Mouse (Mus musculus): ENCODE results near the gene 1810055G02Rik.
A peak's percentile ranks its signal among the peaks of the same experiment; 100 is the strongest.

1810055G02Rik gene

DNA sequence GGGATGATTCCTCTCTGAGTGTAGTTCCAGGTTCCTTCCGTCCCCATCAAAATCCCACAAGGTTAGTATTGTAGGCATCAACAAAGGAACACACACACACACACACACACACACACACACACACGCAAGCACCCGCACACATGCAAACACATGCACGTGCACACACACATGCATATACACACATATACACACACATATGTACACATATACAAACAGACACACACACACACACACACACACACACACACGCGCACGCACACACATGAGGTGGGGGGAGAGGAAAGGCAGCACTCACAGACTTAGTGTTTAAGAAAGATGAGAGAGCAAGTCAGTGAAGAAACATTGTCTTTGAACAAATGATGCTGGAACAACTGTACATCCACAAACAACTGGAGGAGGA is 35.3 kb downstream of the 1810055G02Rik start:
- no peak for ATAC-seq (ENCODE audit: low TSS enrichment)

DNA sequence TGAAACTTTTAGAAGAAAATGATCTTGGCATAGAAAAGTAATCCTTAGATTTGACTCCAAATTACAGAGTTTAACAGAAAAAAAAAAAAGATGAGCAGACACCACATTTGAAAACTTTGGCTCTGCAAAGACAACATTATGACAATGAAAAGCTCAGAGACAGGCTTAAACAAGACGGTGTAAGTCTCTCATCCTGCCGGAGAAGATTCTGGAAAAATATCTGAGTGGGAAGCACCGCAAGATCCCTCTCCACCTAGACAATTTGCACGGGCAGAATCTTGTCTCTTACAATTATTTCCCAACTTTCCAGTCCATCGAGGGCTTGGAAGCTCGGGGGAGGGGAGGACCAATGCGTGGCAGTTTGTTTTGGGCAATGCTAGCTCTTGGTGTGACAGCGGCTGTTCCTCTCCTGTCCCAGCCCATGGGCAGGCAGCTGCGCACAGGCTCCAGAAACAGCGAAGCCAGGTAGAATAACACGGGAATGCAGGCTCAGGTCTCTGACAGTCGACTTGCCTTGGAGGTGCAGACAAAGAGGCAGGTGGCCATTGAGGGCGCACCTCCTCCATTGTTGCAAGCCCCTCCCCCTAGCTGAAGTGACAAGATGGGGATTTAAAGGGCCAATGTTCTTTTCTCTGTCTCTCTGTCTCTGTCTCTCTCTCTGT is 35.9 kb downstream of the 1810055G02Rik start:
- peak; percentile 69; the same call in 1 of the 2 replicates for ATAC-seq (ENCODE audit: low TSS enrichment)

DNA sequence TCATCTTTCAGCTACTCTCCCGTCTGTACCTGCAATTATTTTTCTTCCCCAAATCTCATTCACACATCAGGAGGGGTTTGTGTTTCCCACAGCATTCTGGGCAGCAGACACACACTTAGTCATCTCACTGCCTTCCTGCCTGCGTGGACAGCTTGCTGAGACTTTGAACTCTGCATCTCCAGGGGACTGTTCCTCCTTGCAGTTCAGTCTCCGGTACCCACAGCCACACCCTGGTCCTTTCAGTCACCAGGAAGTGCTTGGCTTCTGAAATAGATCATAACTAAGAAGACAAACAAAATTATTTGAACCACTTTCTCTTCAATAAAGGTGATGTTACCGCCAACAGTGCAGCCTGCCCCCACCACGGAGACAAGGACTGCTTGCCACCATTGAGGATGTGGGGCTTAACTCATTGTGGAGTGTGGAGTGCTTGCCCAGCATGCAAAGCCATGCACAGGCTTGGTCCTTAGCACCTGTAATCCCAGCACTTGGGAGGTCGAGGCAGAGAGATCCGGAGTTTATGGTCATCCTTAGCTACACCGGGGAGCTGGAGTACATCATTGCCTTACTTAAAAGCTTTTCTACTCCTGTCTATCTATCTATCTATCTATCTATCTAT is 44.6 kb downstream of the 1810055G02Rik start:
- ATAC-seq (ENCODE audit: low TSS enrichment), result no peak

DNA sequence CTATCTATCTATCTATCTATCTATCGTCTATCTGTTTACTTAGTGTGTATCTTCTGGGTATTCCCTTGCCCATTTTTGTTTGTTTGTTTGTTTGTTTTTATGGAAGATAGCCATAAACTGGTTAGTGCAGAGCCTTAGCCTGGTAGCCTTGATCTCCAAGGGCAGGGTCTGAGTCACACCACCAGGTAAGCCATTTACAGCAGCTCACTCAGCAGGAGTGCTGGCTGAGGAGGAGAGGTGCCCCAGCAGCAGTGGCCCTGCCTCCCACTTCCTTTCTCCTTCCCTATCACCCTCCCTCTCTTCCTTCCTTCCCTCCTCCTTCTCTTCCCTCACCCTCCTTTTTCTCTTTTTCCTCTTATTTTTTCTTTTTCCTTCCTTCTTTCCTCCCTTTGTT is 45.1 kb downstream of the 1810055G02Rik start:
- ATAC-seq (ENCODE audit: low TSS enrichment), result no peak

DNA sequence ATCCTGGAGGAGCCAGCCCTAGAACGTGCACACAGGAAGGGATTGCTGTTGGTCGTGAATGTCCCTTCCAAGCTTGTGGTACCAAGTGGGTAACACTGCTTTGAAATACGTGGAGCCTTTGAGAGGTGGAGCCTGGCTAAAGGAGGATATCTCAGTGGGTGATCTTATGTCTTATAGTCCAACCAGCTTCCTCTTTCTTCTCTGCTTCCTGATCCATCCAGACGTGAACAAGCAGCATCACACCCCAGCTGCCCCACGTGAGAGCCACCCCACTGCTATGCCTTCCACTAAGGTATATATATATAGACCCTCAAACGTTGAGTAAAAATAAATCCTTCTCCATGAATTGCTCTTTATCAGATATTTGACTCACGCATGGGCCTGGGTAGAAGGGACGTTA is 45.6 kb downstream of the 1810055G02Rik start:
- ATAC-seq (ENCODE audit: low TSS enrichment), result no peak

DNA sequence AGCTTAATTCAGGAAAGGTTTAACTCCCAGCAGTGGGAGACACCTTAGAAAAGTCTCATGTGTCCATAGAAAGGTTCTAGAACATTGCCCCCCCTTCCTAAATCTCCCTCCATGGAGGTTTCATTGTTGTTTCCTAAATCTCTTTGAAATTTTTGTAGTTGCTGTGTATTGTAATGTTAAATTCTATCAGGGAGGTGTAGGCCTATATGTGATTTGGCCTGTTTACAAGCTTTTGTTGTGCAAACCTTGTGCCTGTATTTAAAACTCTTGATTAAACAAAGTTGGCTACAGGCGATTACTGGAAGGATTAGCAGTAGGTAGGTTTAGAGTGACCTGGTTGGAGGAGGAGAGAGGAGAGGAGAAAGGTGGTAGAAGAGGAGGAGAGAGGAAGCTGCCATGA is 49.8 kb downstream of the 1810055G02Rik start:
- ATAC-seq (ENCODE audit: low TSS enrichment), result no peak

DNA sequence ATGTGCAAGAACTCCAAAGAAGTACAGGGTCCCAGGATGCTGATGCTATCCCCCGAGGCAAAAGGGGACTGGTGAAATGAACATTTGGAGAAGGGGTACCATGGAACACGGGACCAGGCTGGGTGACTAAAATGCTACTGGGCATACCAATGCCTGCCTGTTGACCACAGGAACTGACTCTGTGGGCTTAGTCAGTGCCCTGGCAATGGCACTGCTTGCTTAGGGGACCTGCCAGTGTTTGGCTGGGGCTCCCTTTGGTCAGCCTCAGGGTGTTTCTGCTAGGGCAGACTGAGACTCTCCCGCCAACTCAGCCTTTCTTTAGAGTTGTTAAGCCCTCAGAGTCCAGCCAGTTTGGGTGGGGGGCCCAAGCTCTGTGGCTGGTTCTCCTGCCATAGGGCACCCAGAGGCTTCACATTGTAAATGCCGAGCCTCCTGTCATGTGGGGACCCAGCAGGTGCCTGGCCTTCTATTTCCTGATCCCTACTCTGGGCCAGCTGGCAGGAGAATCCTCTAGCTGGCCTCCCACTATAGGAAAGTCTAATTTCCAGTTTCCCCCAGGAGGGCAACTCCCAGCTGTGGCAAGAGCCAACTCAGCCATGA is 57.2 kb downstream of the 1810055G02Rik start:
- ATAC-seq (ENCODE audit: low TSS enrichment), result no peak

DNA sequence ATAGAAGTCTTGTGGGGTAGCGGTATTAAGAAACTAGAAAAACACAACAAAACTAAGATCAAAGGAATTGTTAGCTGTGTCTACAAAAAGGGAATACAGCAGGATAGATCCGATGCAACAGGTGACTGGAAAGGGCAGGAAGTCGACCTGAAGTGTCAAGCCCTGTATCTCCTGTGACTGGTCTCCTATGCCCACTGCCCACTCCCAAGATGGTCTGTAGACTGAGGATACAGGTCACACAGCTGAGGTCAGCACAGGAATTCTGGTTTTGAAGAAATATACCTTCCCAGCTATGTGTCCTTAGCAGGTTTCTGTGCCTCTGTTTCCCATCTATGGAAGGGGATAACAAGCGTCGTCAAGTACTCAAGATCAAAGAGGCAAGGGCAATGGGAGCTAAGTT is 58.3 kb downstream of the 1810055G02Rik start:
- ATAC-seq (ENCODE audit: low TSS enrichment), result no peak

DNA sequence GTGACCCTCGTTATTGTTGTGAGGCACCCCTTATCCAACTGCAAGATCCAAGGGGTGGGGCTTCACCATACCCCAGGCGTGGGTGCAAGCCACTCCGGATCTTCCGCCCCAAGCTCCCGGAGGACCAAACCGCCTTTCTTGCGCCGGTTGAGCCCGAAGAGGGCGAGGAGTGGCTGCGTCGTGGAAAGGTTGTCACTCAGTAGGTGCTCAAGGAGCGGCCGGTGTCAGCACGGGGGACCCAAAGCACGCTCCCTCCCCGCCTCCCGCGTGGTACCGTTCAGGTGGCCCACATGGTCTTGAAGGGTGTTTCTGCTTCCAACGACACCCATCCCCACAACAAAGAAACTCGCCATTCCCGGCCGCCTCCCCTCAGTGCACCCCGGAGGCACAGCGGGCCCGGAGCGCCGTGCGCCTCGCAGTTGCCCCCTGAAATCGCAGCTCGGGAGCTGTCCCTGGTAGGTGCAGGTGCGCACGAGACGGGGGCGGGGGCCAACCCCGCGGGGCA is 59.2 kb downstream of the 1810055G02Rik start, which contains the start of gene Kmt5b:
TSS of gene Kmt5b (plus strand) at position 146 of the 505 bp plus-strand sequence.
- peak; percentile 53; the same call in 1 of the 2 replicates for ATAC-seq (ENCODE audit: low TSS enrichment)
